Mouse (Mus musculus): ENCODE data around the gene Gp9. TPM values are rescaled to one million over a fixed set of nuclear protein-coding genes. Genes with fewer than 3 reads are reported as not detected.

Gp9 gene
- polyA plus RNA-seq, 1 experiment from 2014 or later: 2.4 TPM

- no peak for ATAC-seq (ENCODE audit: insufficient read depth, low FRiP score, low read depth)
- H3K9ac ChIP-seq: no peak overlapping the region
- no peak overlapping the region for H3K4me2 ChIP-seq
- H3K4me1 ChIP-seq: no peaks in the 10 kb centered on the region
- H3K27me3 ChIP-seq (replicated peaks): no peaks in the 10 kb centered on the region
- H3K27ac ChIP-seq: no peak overlapping the region
- no peaks in the 10 kb centered on the region for H3K9me3 ChIP-seq
- peaks cover 65% of the 10 kb centered on the region for H3K36me3 ChIP-seq
- H3K4me3 ChIP-seq (replicated peaks): no peak overlapping the region
- WGBS: 88% methylated on average over 2 of the region's 2 CpGs
Measured at GRCm38 (mm10) chr6:87820366-87820765, 42.5 kb downstream of the Gp9 start.

Other genes starting within 250 kb of the Gp9 start
- 4.7 and 6.0 TPM in 2 replicates for gene Arhgap25, start 244.8 kb upstream of the Gp9 start, polyA plus RNA-seq (2015; fragmentation: Nextera tagmentation; extraction: Ambion mirVana)
- 2.7 and 2.9 TPM in 2 replicates for gene Prokr1, start 187.3 kb upstream of the Gp9 start, polyA plus RNA-seq (2015; fragmentation: Nextera tagmentation; extraction: Ambion mirVana)
- gene Aplf, start 105.9 kb upstream of the Gp9 start, polyA plus RNA-seq (2015; fragmentation: Nextera tagmentation; extraction: Ambion mirVana): 15.6 and 16.7 TPM in 2 replicates
- gene Efcc1, start 47.2 kb upstream of the Gp9 start, polyA plus RNA-seq (2015; fragmentation: Nextera tagmentation; extraction: Ambion mirVana): 1.5 and 1.8 TPM in 2 replicates
- gene Rab43, start 34.1 kb downstream of the Gp9 start, polyA plus RNA-seq (2015; fragmentation: Nextera tagmentation; extraction: Ambion mirVana): 11.9 and 12.4 TPM in 2 replicates
- gene Gm45140, start 57.7 kb downstream of the Gp9 start, polyA plus RNA-seq (2015; fragmentation: Nextera tagmentation; extraction: Ambion mirVana): 4.2 and 4.7 TPM in 2 replicates
- gene Isy1, start 60.7 kb downstream of the Gp9 start, polyA plus RNA-seq (2015; fragmentation: Nextera tagmentation; extraction: Ambion mirVana): 39.0 and 53.4 TPM in 2 replicates
- gene Cnbp, start 73.0 kb downstream of the Gp9 start, polyA plus RNA-seq (2015; fragmentation: Nextera tagmentation; extraction: Ambion mirVana): 975 and 1,053 TPM in 2 replicates
- 157 and 163 TPM in 2 replicates for gene Copg1, start 109.7 kb downstream of the Gp9 start, polyA plus RNA-seq (2015; fragmentation: Nextera tagmentation; extraction: Ambion mirVana)
- 40.6 and 42.8 TPM in 2 replicates for gene Hmces, start 135.9 kb downstream of the Gp9 start, polyA plus RNA-seq (2015; fragmentation: Nextera tagmentation; extraction: Ambion mirVana)
- 37.2 and 39.2 TPM in 2 replicates for gene H1fx, start 203.6 kb downstream of the Gp9 start, polyA plus RNA-seq (2015; fragmentation: Nextera tagmentation; extraction: Ambion mirVana)

Data from stomach, embryonic 15.5 days (tissue).